In genomic region chr8:71951436-71952161, GRCm38 (mm10) we compare ENCODE assay signal across 8 mouse cellular contexts. TPM values are rescaled to one million over a fixed set of nuclear protein-coding genes. Genes with fewer than 3 reads are reported as not detected.
DNase-seq lines count a peak whose midpoint lies in the region; ATAC-seq and TF ChIP-seq lines count a peak whose summit lies in the region.

No protein-coding gene starts in this region.

- peak; percentile 3 to 7 for DNase-seq in left cerebral cortex, postnatal 25 days (ENCODE audit: low spot score in 2 of 2)
- no peak for DNase-seq in left cerebral cortex, adult 11 months (ENCODE audit: low spot score)
- DNase-seq in R1 (ENCODE audit: low read depth, low spot score) = peak; percentile 93
- DNase-seq in midbrain, postnatal 0 days (ENCODE audit: low spot score) = no peak
- DNase-seq in urinary bladder, adult 2 months (ENCODE audit: low spot score) = no peak
- no peak for DNase-seq in left cerebral cortex, adult 9 months (ENCODE audit: low spot score in 2 of 2)

- peak overlapping the region; percentile 59 for H3K4me2 ChIP-seq in forebrain, embryonic 12.5 days
- peak overlapping the region; percentile 70 for H3K4me2 ChIP-seq in kidney, embryonic 15.5 days
- peak overlapping the region; percentile 67 for H3K4me2 ChIP-seq in midbrain, postnatal 0 days (ENCODE audit: low read depth, low read length, poor library complexity, severe bottlenecking)

- 0 out of 2 replicates have a peak overlapping the region, but pooled peaks have one; percentile 25 for H3K27ac ChIP-seq in forebrain, embryonic 12.5 days
- H3K27ac ChIP-seq in kidney, embryonic 15.5 days = peak overlapping the region; percentile 30; the same call in 1 of the 2 replicates
- H3K27ac ChIP-seq in midbrain, postnatal 0 days (ENCODE audit: low read depth, low read length) = no peak overlapping the region

- H3K4me1 ChIP-seq in forebrain, embryonic 12.5 days = peaks cover 14% of the 10 kb centered on the region
- peaks cover 14% of the 10 kb centered on the region for H3K4me1 ChIP-seq in kidney, embryonic 15.5 days
- H3K4me1 ChIP-seq in midbrain, postnatal 0 days (ENCODE audit: insufficient read depth, low read length) = peaks cover 4% of the 10 kb centered on the region; the same call in 1 of the 2 replicates

- peak overlapping the region; percentile 74 for H3K9ac ChIP-seq in forebrain, embryonic 12.5 days
- peak overlapping the region; percentile 75 for H3K9ac ChIP-seq in kidney, embryonic 15.5 days
- peak overlapping the region; percentile 58 for H3K9ac ChIP-seq in midbrain, postnatal 0 days (replicated peaks; ENCODE audit: low read length, poor library complexity, severe bottlenecking)

- H3K9me3 ChIP-seq in forebrain, embryonic 12.5 days = peaks cover 19% of the 10 kb centered on the region
- H3K9me3 ChIP-seq in kidney, embryonic 15.5 days (replicated peaks) = peaks cover 15% of the 10 kb centered on the region; the same call in 1 of the 2 replicates
- peaks cover 5% of the 10 kb centered on the region; the same call in 1 of the 2 replicates for H3K9me3 ChIP-seq in midbrain, postnatal 0 days (ENCODE audit: low read length)

- ATAC-seq in forebrain, embryonic 12.5 days (ENCODE audit: low FRiP score) = no peak
- no peak for ATAC-seq in kidney, embryonic 15.5 days (replicated peaks; ENCODE audit: low FRiP score)
- no peak for ATAC-seq in midbrain, postnatal 0 days (ENCODE audit: low FRiP score)

- H3K27me3 ChIP-seq in forebrain, embryonic 12.5 days = no peaks in the 10 kb centered on the region
- H3K27me3 ChIP-seq in kidney, embryonic 15.5 days = no peaks in the 10 kb centered on the region
- no peaks in the 10 kb centered on the region for H3K27me3 ChIP-seq in midbrain, postnatal 0 days (ENCODE audit: insufficient read depth, low read length)

- TF ChIP-seq CTCF in midbrain, postnatal 0 days (IDR thresholded peaks at IDR 0.05) = no peak

- H3K36me3 ChIP-seq in forebrain, embryonic 12.5 days (replicated peaks) = peaks cover 16% of the 10 kb centered on the region
- peaks cover 24% of the 10 kb centered on the region for H3K36me3 ChIP-seq in kidney, embryonic 15.5 days
- H3K36me3 ChIP-seq in midbrain, postnatal 0 days (ENCODE audit: insufficient read depth, low read length) = no peaks in the 10 kb centered on the region

- intact Hi-C loops in left cerebral cortex, postnatal 25 days (cut with DNase I) = loop anchor here (2.0 kb wide), 1 partner anchor 29 kb away; no protein-coding TSS in a partner anchor

- peak overlapping the region; percentile 76 for H3K4me3 ChIP-seq in forebrain, embryonic 12.5 days (replicated peaks)
- peak overlapping the region; percentile 85 for H3K4me3 ChIP-seq in kidney, embryonic 15.5 days (replicated peaks)
- peak overlapping the region; percentile 79 for H3K4me3 ChIP-seq in midbrain, postnatal 0 days (ENCODE audit: low read depth, low read length)

- WGBS in forebrain, embryonic 12.5 days = 47% methylated on average over 14 of the region's 14 CpGs
- WGBS in kidney, embryonic 15.5 days = 32% methylated on average over 14 of the region's 14 CpGs
- 40% methylated on average over 12 of the region's 14 CpGs for WGBS in midbrain, postnatal 0 days

RNA-seq across cellular contexts. Expression of gene Zfp961, which starts 0.8 kb away (rescaled TPM):
- total RNA-seq in left cerebral cortex, postnatal 25 days (2021) = 10 to 100 TPM; 13.5 to 14.2 TPM
- 23.3 and 29.7 TPM in 2 replicates for polyA plus RNA-seq in forebrain, embryonic 12.5 days (2016; fragmentation: Nextera tagmentation; extraction: Ambion mirVana)
- polyA plus RNA-seq in kidney, embryonic 15.5 days (2015; fragmentation: Nextera tagmentation; extraction: Ambion mirVana) = 26.4 and 26.5 TPM in 2 replicates
- 18.1 and 28.2 TPM in 2 replicates for total RNA-seq in midbrain, postnatal 0 days (2014; rRNA removed)
- 12.5 and 13.4 TPM in 2 replicates for polyA plus RNA-seq in midbrain, postnatal 0 days (2015; fragmentation: Nextera tagmentation; extraction: Ambion mirVana)
- 18.9 and 21.7 TPM in 2 replicates for polyA plus RNA-seq in urinary bladder, adult 2 months (2012; rRNA removed)

RNA-seq across cellular contexts. Expression of gene Zfp617, which starts 43.2 kb away (rescaled TPM):
- total RNA-seq in left cerebral cortex, postnatal 25 days (2021) = 10 to 100 TPM; 30.6 to 31.2 TPM
- 35.8 and 37.8 TPM in 2 replicates for polyA plus RNA-seq in forebrain, embryonic 12.5 days (2016; fragmentation: Nextera tagmentation; extraction: Ambion mirVana)
- polyA plus RNA-seq in kidney, embryonic 15.5 days (2015; fragmentation: Nextera tagmentation; extraction: Ambion mirVana) = 24.8 and 26.1 TPM in 2 replicates
- 17.6 and 29.1 TPM in 2 replicates for total RNA-seq in midbrain, postnatal 0 days (2014; rRNA removed)
- polyA plus RNA-seq in midbrain, postnatal 0 days (2015; fragmentation: Nextera tagmentation; extraction: Ambion mirVana) = 19.9 and 21.5 TPM in 2 replicates
- 17.0 and 20.5 TPM in 2 replicates for polyA plus RNA-seq in urinary bladder, adult 2 months (2012; rRNA removed)

RNA-seq across cellular contexts. Expression of gene Zfp882, which starts 43.2 kb away (rescaled TPM):
- total RNA-seq in left cerebral cortex, postnatal 25 days (2021) = 10 to 100 TPM; 11.4 to 12.2 TPM
- polyA plus RNA-seq in forebrain, embryonic 12.5 days (2016; fragmentation: Nextera tagmentation; extraction: Ambion mirVana) = 13.0 and 15.0 TPM in 2 replicates
- 6.8 and 7.3 TPM in 2 replicates for polyA plus RNA-seq in kidney, embryonic 15.5 days (2015; fragmentation: Nextera tagmentation; extraction: Ambion mirVana)
- total RNA-seq in midbrain, postnatal 0 days (2014; rRNA removed) = 14.6 and 19.6 TPM in 2 replicates
- polyA plus RNA-seq in midbrain, postnatal 0 days (2015; fragmentation: Nextera tagmentation; extraction: Ambion mirVana) = 6.3 and 6.8 TPM in 2 replicates
- 2.1 and 2.6 TPM in 2 replicates for polyA plus RNA-seq in urinary bladder, adult 2 months (2012; rRNA removed)

RNA-seq across cellular contexts. Expression of gene Cyp4f18, which starts 57.8 kb away (rescaled TPM):
- not detected for total RNA-seq in left cerebral cortex, postnatal 25 days (2021)
- polyA plus RNA-seq in forebrain, embryonic 12.5 days (2016; fragmentation: Nextera tagmentation; extraction: Ambion mirVana) = 0.35 and 1.6 TPM in 2 replicates
- polyA plus RNA-seq in kidney, embryonic 15.5 days (2015; fragmentation: Nextera tagmentation; extraction: Ambion mirVana) = 0.82 and 1.3 TPM in 2 replicates
- total RNA-seq in midbrain, postnatal 0 days (2014; rRNA removed) = 0.19 TPM in 1 of 2 replicates, not detected in the other
- 0.44 and 0.49 TPM in 2 replicates for polyA plus RNA-seq in midbrain, postnatal 0 days (2015; fragmentation: Nextera tagmentation; extraction: Ambion mirVana)
- polyA plus RNA-seq in urinary bladder, adult 2 months (2012; rRNA removed) = 3.6 TPM in 2 replicates

Comparison
In these comparisons a context has a peak if more than half of its experiments do, and no peak if none do; other contexts are left out.
1. DNase-seq: peak in left cerebral cortex, postnatal 25 days (2 of 2) and R1 (single experiment); none in left cerebral cortex, adult 11 months (single experiment), midbrain, postnatal 0 days (single experiment), urinary bladder, adult 2 months (single experiment) and left cerebral cortex, adult 9 months (0 of 2).
2. Peak in every context shown above with its lines, with median percentiles within 50 percentile points of each other: H3K4me2 ChIP-seq, H3K4me3 ChIP-seq and H3K9ac ChIP-seq.